Mouse (Mus musculus): Measurements from ENCODE around the gene Srcin1.

DNA sequence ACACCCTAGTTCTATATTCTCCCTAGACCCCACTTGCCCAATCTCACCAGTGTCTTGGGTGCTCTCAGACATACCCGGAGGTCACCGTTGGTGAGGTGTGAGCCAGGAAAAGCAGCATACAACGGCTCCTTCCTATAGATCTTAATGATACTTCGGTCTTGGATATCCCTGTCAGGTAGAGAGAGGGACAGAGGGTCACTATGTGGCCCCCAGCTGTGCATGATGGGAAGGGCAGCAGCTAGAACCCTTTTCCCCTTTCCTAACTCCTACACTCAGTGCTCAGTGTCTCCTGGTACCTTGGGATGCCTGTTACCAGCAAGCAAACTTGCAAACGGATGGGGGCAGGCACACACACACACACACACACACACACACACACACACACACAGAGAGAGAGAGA lies 40.3 kb downstream of the Srcin1 start:
- no peak for TF ChIP-seq CTCF (IDR thresholded peaks at IDR 0.05; ENCODE audit: low read depth, low read length)
- TF ChIP-seq EP300 (IDR thresholded peaks at IDR 0.05; ENCODE audit: insufficient read depth, low read depth, low read length), result no peak
- TF ChIP-seq POLR2A (IDR thresholded peaks at IDR 0.05; ENCODE audit: insufficient read depth, low read length), result no peak

All from ES-Bruce4 (cell line).